Mouse (Mus musculus) ES-CJ7 (cell line): ENCODE data around the gene Dll3.
"Not testable (repeated sequence)": the region's sequence is repeated elsewhere in the genome, so short reads cannot be mapped to it uniquely, and the experiment has no call there.

Source experiments
- DNase-seq: peaks from one replicate; pipeline ENCODE4 v3.0.0; 2011; ENCODE audit warnings: low read depth, low spot score

Dll3 gene

GRCm38 (mm10) chr7:28251976-28252375, 50.1 kb downstream of the Dll3 start:
- no peak for DNase-seq

GRCm38 (mm10) chr7:28248957-28249356, 53.1 kb downstream of the Dll3 start:
- peak; percentile 47 for DNase-seq

GRCm38 (mm10) chr7:28243943-28244342, 58.1 kb downstream of the Dll3 start:
- not testable (repeated sequence) for DNase-seq
